Mouse (Mus musculus) kidney, adult 2 months (tissue): ENCODE measurements around the gene P2rx4. TPM values are rescaled to one million over a fixed set of nuclear protein-coding genes. Genes with fewer than 3 reads are reported as not detected.
A peak's percentile ranks its signal among the peaks of the same experiment; 100 is the strongest.

ENCODE experiments used
- DNase-seq: peaks from one replicate; pipeline ENCODE4 v3.0.0; 2021
- H3K27ac ChIP-seq: fragments of 200-500 bp; 2 replicates; pipeline ENCODE4 v1.5.1; 2012; ENCODE audit warnings: low read depth, low read length, control low read depth, inconsistent platforms; ENCODE audit not compliant: insufficient read depth
- H3K27me3 ChIP-seq: fragments of 200-500 bp; replicated peaks from 2 replicates; pipeline ENCODE4 v1.6.1; 2012; ENCODE audit warnings: mild to moderate bottlenecking, moderate library complexity, low read length, inconsistent platforms; ENCODE audit not compliant: control insufficient read depth, insufficient read depth
- H3K36me3 ChIP-seq: fragments of 200-500 bp; 2 replicates; pipeline ENCODE4 v1.6.1; 2012; ENCODE audit warnings: mild to moderate bottlenecking, moderate library complexity, low read length, inconsistent platforms; ENCODE audit not compliant: control insufficient read depth, insufficient read depth
- H3K4me1 ChIP-seq: fragments of 200-500 bp; 2 replicates; pipeline ENCODE4 v1.6.1; 2011; ENCODE audit warnings: low read length; ENCODE audit not compliant: control insufficient read depth, insufficient read depth
- H3K4me3 ChIP-seq: fragments of 200-500 bp; 2 replicates; pipeline ENCODE4 v1.5.1; 2011; ENCODE audit warnings: mild to moderate bottlenecking, low read depth, low read length, control low read depth; ENCODE audit not compliant: insufficient read depth
- CTCF ChIP-seq: fragments of 200-500 bp; conservative IDR thresholded peaks from 2 replicates; pipeline ENCODE4 v1.5.1; 2011; ENCODE audit warnings: low read depth, mild to moderate bottlenecking, control low read depth, low read length, moderate library complexity, mixed read lengths; ENCODE audit not compliant: insufficient read depth, insufficient read length
- POLR2A ChIP-seq: fragments of 200-500 bp; IDR thresholded peaks from one replicate; pipeline ENCODE4 v1.6.1; 2011; ENCODE audit warnings: low read depth, low read length, control low read depth
- WGBS: fragments of 180-500 bp; shearing (Covaris S2); methylation state at CpG from one replicate; pipeline ENCODE4 v1.1.7; 2018; 5-methylcytosine and 5-hydroxymethylcytosine counted together
- polyA plus RNA-seq: library from polyadenylated mRNA; depleted of rRNA; stranded (reverse); fragments of >200 nt; gene quantifications from 2 replicates; pipeline ENCODE4 v1.2.3, GENCODE M21; 2012; rRNA removed

P2rx4 gene
- polyA plus RNA-seq, 1 experiment: 81.6 TPM

GRCm38 (mm10) chr5:122778231-122779226 is 71.2 kb downstream of the P2rx4 start:
- peak; percentile 40 for DNase-seq
- 4% methylated on average over 55 of the region's 55 CpGs for WGBS
- H3K36me3 ChIP-seq: no peaks in the 10 kb centered on the region
- TF ChIP-seq POLR2A: no peak
- TF ChIP-seq CTCF: no peak
- H3K27me3 ChIP-seq: no peaks in the 10 kb centered on the region
- H3K27ac ChIP-seq: no peak overlapping the region; the same call in 1 of the 2 replicates
- H3K4me3 ChIP-seq: peak overlapping the region; percentile 84
- H3K4me1 ChIP-seq: no peaks in the 10 kb centered on the region

Other genes with a start within 250 kb of the P2rx4 start
- 94.2 and 96.2 TPM in 2 replicates for gene Atp2a2, start 205.3 kb upstream of the P2rx4 start, polyA plus RNA-seq
- 2.0 and 3.4 TPM in 2 replicates for gene Ift81, start 93.0 kb upstream of the P2rx4 start, polyA plus RNA-seq
- gene P2rx7, start 63.6 kb upstream of the P2rx4 start, polyA plus RNA-seq: 5.1 and 5.3 TPM in 2 replicates
- gene Camkk2, start 71.9 kb downstream of the P2rx4 start, polyA plus RNA-seq: 17.7 and 18.8 TPM in 2 replicates
- gene Anapc5, start 113.8 kb downstream of the P2rx4 start, polyA plus RNA-seq: 209 and 220 TPM in 2 replicates
- gene Rnf34, start 142.5 kb downstream of the P2rx4 start, polyA plus RNA-seq: 12.8 and 13.0 TPM in 2 replicates